Mouse (Mus musculus) midbrain, embryonic 16.5 days (tissue): ENCODE results near the gene Lgals8. TPM values are rescaled to one million over a fixed set of nuclear protein-coding genes. Genes with fewer than 3 reads are reported as not detected.

Source experiments
- ATAC-seq: fragments of 200-750 bp; cut with Nextera tagmentation; 2 replicates; pipeline ENCODE4 v1.8.0; 2017; ENCODE audit warnings: moderate TSS enrichment
- H3K27ac ChIP-seq: fragments of 300-500 bp; sonication (generic); 2 replicates; pipeline ENCODE4 v1.5.1; 2014; ENCODE audit warnings: mild to moderate bottlenecking, low read length, mixed read lengths
- H3K27me3 ChIP-seq: fragments of 300-500 bp; sonication (generic); 2 replicates; pipeline ENCODE4 v1.6.1; 2014; ENCODE audit warnings: low read depth, low read length, mixed read lengths; ENCODE audit not compliant: control insufficient read depth, insufficient read depth
- H3K36me3 ChIP-seq: fragments of 300-500 bp; sonication (generic); 2 replicates; pipeline ENCODE4 v1.6.1; 2014; ENCODE audit warnings: mild to moderate bottlenecking, low read length, moderate library complexity, mixed read lengths; ENCODE audit not compliant: control insufficient read depth, insufficient read depth
- H3K4me1 ChIP-seq: fragments of 300-500 bp; sonication (generic); 2 replicates; pipeline ENCODE4 v1.6.1; 2014; ENCODE audit warnings: mild to moderate bottlenecking, low read length, mixed read lengths; ENCODE audit not compliant: control insufficient read depth, insufficient read depth
- H3K4me2 ChIP-seq: fragments of 300-500 bp; sonication (generic); 2 replicates; pipeline ENCODE4 v1.6.1; 2014; ENCODE audit warnings: mild to moderate bottlenecking, low read length, mixed read lengths
- H3K4me3 ChIP-seq: fragments of 300-500 bp; sonication (generic); 2 replicates; pipeline ENCODE4 v1.5.1; 2014; ENCODE audit warnings: low read depth, mild to moderate bottlenecking, low read length, moderate library complexity, mixed read lengths
- H3K9ac ChIP-seq: fragments of 300-500 bp; sonication (generic); 2 replicates; pipeline ENCODE4 v1.6.1; 2014; ENCODE audit warnings: low read depth, low read length, mixed read lengths
- H3K9me3 ChIP-seq: fragments of 300-500 bp; sonication (generic); replicated peaks from 2 replicates; pipeline ENCODE4 v1.6.1; 2014; ENCODE audit warnings: mild to moderate bottlenecking, low read length, mixed read lengths; ENCODE audit not compliant: control insufficient read depth, poor library complexity, severe bottlenecking
- WGBS: fragments of 180-500 bp; shearing (Covaris S2); extraction: QIAGEN DNeasy Blood & Tissue Kit; methylation state at CpG from one replicate; pipeline ENCODE4 v1.1.7; 2014; 5-methylcytosine and 5-hydroxymethylcytosine counted together
- polyA plus RNA-seq: library from polyadenylated mRNA; unstranded; fragments of >200 nt; fragmentation: Nextera tagmentation; extraction: Ambion mirVana; gene quantifications from 2 replicates; pipeline ENCODE4 v1.2.1, GENCODE M21; 2015

Lgals8 gene
- polyA plus RNA-seq, 1 experiment from 2014 or later = 22.3 TPM

DNA sequence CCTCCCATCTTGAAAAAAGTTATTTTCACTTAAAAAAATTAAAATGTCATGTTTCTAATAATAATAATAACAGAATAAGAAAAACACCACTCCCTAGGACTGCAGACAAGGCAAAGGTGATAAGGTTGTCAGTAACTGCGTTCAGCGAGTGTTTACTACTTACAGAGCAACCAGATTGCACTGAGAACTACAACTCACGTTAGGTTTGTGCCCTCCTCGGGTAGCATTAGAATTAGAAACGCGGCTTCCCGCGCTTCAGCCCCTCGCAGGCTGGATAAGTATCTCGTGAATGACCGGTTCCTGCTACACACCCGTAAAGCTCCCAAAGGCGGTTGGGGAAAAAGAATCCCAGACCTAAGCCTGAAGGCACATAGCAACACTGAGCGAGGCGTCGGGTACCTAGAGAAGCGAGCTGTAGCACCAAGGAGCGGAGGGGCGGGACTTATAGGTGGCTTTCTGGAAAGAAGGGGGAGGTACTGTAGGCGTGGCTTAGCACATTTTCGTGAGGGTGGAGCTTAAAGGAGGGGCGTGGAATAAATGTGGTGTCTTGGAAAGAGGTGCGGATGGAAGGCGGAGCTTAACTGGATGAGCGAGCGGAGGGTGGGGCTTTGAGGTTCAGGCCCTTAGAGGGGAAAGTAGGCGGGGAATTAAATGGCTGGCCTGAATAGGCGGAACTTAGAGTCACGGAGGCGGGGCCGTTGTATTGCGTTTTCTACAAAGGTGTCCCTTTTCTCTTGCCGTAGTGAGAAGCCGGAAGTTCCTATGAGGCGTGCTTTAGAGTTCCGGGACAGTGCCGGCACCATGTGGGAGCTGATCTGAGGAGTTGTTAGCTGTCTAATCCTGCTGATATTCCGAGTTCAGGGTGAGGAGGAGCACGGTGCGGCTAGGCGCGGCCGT lies 69.9 kb downstream of the Lgals8 start, which contains the start of gene Heatr1:
Gene Heatr1, plus strand, starts transcription at position 419 of the 897 bp plus-strand sequence.
- Histone ChIP-seq H3K36me3 (peaks cover 2% of the 10 kb centered on the region; the same call in 1 of the 2 replicates), H3K4me1 (peaks cover 10% of the 10 kb centered on the region), H3K9ac (peak within 1 kb of the TSS; percentile 69), H3K27me3 (peaks cover 8% of the 10 kb centered on the region), H3K9me3 (no peaks in the 10 kb centered on the region), H3K4me2 (peak within 1 kb of the TSS; percentile 95), H3K27ac (peak within 1 kb of the TSS; percentile 74), H3K4me3 (peak within 1 kb of the TSS; percentile 61)
- WGBS = under 1% methylated on average over 43 of the region's 43 CpGs
- peak; percentile 97 for ATAC-seq

Other genes starting within 250 kb of the Lgals8 start
- gene Mtr, start 206.8 kb downstream of the Lgals8 start, polyA plus RNA-seq = 3.2 and 4.0 TPM in 2 replicates
- gene Actn2, start 124.2 kb downstream of the Lgals8 start, polyA plus RNA-seq = 3.3 and 3.5 TPM in 2 replicates
- 10.3 and 14.7 TPM in 2 replicates for gene Heatr1, start 69.9 kb downstream of the Lgals8 start, polyA plus RNA-seq
- 1.9 and 2.5 TPM in 2 replicates for gene Edaradd, start 55.5 kb upstream of the Lgals8 start, polyA plus RNA-seq
- gene Ero1lb, start 100.9 kb upstream of the Lgals8 start, polyA plus RNA-seq = 17.1 and 19.2 TPM in 2 replicates